Mouse (Mus musculus) liver, adult 2 months (tissue): ENCODE measurements at regions not wholly inside any gene's neighbourhood (a gene's known extent, or its start where the extent isn't known, plus 50 kb on each side); places are given as distances from the start of the nearest gene placed in this dataset.
"Not testable (repeated sequence)": the region's sequence is repeated elsewhere in the genome, so short reads cannot be mapped to it uniquely, and the experiment has no call there.

ENCODE experiments used
- DNase-seq: peaks from one replicate; pipeline ENCODE4 v3.0.0-alpha.2; 2011; ENCODE audit warnings: low read depth, low spot score; ENCODE audit errors: extremely low read depth
- H3K27ac ChIP-seq: fragments of 200-500 bp; replicated peaks from 2 replicates; pipeline ENCODE4 v1.5.1; 2012; ENCODE audit warnings: low read depth, mild to moderate bottlenecking, control low read depth, inconsistent platforms, low read length; ENCODE audit not compliant: insufficient read depth
- H3K27me3 ChIP-seq: fragments of 200-500 bp; 2 replicates; pipeline ENCODE4 v1.6.1; 2012; ENCODE audit warnings: mild to moderate bottlenecking, moderate library complexity, low read length, inconsistent platforms; ENCODE audit not compliant: control insufficient read depth, insufficient read depth
- H3K36me3 ChIP-seq: fragments of 200-500 bp; 2 replicates; pipeline ENCODE4 v1.6.1; 2012; ENCODE audit warnings: low read length, inconsistent platforms; ENCODE audit not compliant: control insufficient read depth, insufficient read depth
- H3K4me1 ChIP-seq: fragments of 200-500 bp; 2 replicates; pipeline ENCODE4 v1.6.1; 2011; ENCODE audit warnings: low read length; ENCODE audit not compliant: control insufficient read depth, insufficient read depth
- H3K4me3 ChIP-seq: fragments of 200-500 bp; 2 replicates; pipeline ENCODE4 v1.5.1; 2011; ENCODE audit warnings: low read depth, mild to moderate bottlenecking, control low read depth, low read length, moderate library complexity; ENCODE audit not compliant: insufficient read depth
- H3K79me2 ChIP-seq: fragments of 200-500 bp; 2 replicates; pipeline ENCODE4 v1.6.1; 2012; ENCODE audit warnings: inconsistent platforms, mild to moderate bottlenecking, low read length, moderate library complexity; ENCODE audit not compliant: control insufficient read depth, insufficient read depth
- H3K9ac ChIP-seq: fragments of 200-500 bp; 2 replicates; pipeline ENCODE4 v1.6.1; 2012; ENCODE audit warnings: low read depth, mild to moderate bottlenecking, control low read depth, inconsistent platforms, low read length
- CTCF ChIP-seq: fragments of 200-500 bp; IDR thresholded peaks from 2 replicates; pipeline ENCODE4 v1.5.1; 2011; ENCODE audit warnings: low read depth, low read length, control low read depth
- POLR2A ChIP-seq: fragments of 200-500 bp; IDR thresholded peaks from 2 replicates; pipeline ENCODE4 v1.6.1; 2011; ENCODE audit warnings: low read length, control low read depth; ENCODE audit not compliant: insufficient read depth; ENCODE audit errors: extremely low read depth
- WGBS: fragments of 180-500 bp; shearing (Covaris S2); methylation state at CpG from one replicate; pipeline ENCODE4 v1.1.7; 2018; 5-methylcytosine and 5-hydroxymethylcytosine counted together

DNA sequence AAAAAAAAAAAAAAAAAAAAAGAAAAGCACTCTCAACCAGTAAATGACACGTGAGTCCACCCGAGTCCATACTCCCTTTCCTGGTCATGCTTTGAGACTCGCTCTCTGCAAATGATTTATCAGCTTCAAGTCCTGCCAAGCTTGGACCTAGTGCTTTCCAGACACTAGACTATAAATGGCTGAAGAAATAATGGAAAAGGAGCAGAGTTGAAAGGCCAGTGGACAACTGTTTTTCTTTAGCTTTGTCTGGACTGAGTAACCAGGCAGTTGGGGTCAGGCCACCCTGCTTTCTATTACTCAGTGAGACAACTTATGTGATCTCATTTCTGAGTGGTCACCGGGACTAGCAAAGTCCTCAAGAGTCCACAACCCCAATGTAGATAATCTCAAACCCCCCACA is 112.9 kb downstream of the Kcns3 start:
- no peak for DNase-seq
- H3K9ac ChIP-seq: no peak overlapping the region
- TF ChIP-seq POLR2A (no peak), CTCF (no peak)
- no peaks in the 10 kb centered on the region for H3K27me3 ChIP-seq
- no peaks in the 10 kb centered on the region for H3K4me1 ChIP-seq
- 89% methylated on average over 4 of the region's 4 CpGs for WGBS
- no peak overlapping the region for H3K27ac ChIP-seq
- H3K4me3 ChIP-seq: no peak overlapping the region
- H3K36me3 ChIP-seq: no peaks in the 10 kb centered on the region
- H3K79me2 ChIP-seq: no peaks in the 10 kb centered on the region

DNA sequence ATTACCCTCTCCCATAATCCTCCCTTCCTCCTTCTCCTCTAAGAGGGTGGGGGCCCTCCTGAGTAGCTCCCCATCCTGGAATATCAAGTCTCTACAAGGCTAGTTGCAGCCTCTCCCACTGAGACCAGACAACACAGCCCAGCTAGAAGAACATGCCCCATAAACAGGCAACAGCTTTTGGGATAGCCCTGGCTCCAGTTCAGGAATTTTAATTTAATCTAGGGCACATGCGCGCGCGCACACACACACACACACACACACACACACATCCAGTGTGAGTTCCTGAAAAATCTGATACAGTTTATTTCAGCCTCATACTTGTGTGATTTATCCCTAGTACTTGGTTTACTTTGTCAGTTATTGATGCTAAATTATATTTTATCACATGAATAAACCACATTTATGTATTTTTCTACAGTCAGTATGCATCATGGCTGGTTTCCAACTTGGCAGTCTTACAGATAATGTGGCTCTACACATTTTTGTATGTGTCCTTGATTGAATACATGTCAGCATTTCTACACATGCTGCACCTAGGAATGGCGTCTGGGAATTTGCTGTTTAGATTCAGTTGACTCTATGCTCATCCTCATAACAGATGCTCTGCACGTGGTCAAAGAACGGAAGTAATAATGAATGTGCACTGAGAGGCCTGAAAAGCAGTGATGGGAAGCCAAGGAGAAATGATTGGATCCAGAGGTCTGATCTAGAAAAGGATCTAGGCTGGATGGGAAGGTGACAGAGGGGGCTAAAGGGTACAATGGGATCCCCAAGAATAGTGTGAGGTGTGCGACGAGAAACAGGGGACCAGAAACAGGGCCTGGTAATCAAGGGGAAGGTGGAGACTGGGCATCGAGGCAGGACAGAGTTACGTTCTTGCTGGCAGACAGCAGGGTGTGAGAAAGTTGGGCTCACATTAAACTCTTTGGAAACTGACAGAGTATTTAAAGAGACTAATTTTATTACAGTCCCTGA is 130.0 kb downstream of the Kcns3 start:
- 88% methylated on average over 11 of the region's 11 CpGs for WGBS
- H3K36me3 ChIP-seq: no peaks in the 10 kb centered on the region
- no peak for DNase-seq
- H3K4me1 ChIP-seq: no peaks in the 10 kb centered on the region
- TF ChIP-seq POLR2A (no peak), CTCF (no peak)
- no peak overlapping the region for H3K4me3 ChIP-seq
- H3K27me3 ChIP-seq: no peaks in the 10 kb centered on the region
- H3K79me2 ChIP-seq: no peaks in the 10 kb centered on the region
- no peak overlapping the region for H3K27ac ChIP-seq
- no peak overlapping the region for H3K9ac ChIP-seq

DNA sequence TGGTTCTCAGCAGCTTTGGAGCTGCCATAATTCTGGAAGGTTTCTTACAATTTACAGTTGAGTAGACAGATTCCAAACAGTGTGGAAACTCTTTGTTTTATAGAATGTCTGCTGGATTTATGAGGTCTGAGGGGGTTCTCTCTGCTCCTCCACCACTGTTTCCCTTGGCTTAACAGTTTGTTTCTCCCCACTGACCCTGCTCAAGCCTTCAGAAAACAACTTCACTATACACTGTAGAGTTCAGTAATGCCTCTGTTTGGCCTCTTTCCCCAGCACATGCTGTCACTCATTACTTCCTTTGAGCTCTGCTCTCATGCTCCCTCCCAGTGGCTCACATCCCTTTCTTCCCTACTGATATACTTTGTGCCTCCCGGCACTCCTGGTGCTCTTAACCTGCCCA is 139.7 kb downstream of the Kcns3 start:
- H3K36me3 ChIP-seq: no peaks in the 10 kb centered on the region
- H3K27me3 ChIP-seq: no peaks in the 10 kb centered on the region
- H3K4me1 ChIP-seq: no peaks in the 10 kb centered on the region
- 91% methylated on average over 1 of the region's 1 CpGs for WGBS
- no peaks in the 10 kb centered on the region for H3K79me2 ChIP-seq
- no peak overlapping the region for H3K4me3 ChIP-seq
- no peak overlapping the region for H3K27ac ChIP-seq
- no peak overlapping the region for H3K9ac ChIP-seq
- TF ChIP-seq POLR2A: no peak
- TF ChIP-seq CTCF: no peak
- no peak for DNase-seq

DNA sequence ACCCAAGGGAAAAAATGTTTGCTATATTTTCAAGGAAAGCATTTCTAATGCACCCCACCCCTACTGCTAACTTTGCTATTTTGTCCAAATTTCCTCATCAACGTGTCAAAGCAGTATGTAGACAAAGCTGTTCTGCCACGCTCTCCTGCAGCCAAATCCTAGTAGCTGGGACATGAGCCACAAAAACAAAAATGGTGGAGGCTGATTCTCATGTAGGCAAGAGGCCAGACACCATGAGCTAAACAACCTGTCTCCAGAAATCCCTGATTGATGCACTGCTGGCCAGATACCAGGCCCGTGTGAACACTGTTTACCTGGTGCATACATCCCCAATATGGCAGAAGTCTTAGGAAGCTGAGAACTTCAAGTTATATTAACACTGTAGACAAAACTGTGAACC is 166.6 kb downstream of the Kcns3 start:
- WGBS: 76% methylated on average over 3 of the region's 3 CpGs
- no peak for DNase-seq
- Histone ChIP-seq H3K79me2 (no peaks in the 10 kb centered on the region), H3K27me3 (no peaks in the 10 kb centered on the region), H3K27ac (no peak overlapping the region), H3K4me3 (no peak overlapping the region), H3K9ac (no peak overlapping the region), H3K4me1 (no peaks in the 10 kb centered on the region), H3K36me3 (no peaks in the 10 kb centered on the region)
- no peak for TF ChIP-seq POLR2A
- no peak for TF ChIP-seq CTCF

DNA sequence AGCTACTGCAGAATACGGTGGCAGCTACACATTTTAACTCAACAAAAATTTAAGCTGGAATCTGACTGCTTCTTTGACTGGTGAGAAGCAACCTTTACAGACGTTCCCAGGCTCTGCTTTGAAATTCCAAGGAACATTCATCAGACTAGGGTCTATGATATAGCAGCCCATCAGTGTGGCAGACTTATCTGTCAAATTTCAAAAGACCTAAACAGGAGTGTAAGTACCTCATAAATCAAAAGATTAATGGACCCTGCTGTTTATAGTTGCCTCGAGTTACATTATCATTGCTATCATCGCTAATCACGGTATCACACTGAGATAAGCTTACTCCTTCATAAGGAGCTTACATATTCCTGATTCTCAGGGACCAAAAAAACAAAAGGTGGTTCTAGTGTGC is 201.7 kb downstream of the Kcns3 start:
- 66% methylated on average over 5 of the region's 5 CpGs for WGBS
- no peaks in the 10 kb centered on the region for H3K4me1 ChIP-seq
- no peak for TF ChIP-seq POLR2A
- no peak for TF ChIP-seq CTCF
- H3K9ac ChIP-seq: no peak overlapping the region
- H3K27ac ChIP-seq: no peak overlapping the region
- no peak for DNase-seq
- H3K36me3 ChIP-seq: no peaks in the 10 kb centered on the region
- H3K79me2 ChIP-seq: no peaks in the 10 kb centered on the region
- no peak overlapping the region for H3K4me3 ChIP-seq
- H3K27me3 ChIP-seq: 0 out of 2 replicates have a peak, but pooled peaks cover 2% of the 10 kb centered on the region

DNA sequence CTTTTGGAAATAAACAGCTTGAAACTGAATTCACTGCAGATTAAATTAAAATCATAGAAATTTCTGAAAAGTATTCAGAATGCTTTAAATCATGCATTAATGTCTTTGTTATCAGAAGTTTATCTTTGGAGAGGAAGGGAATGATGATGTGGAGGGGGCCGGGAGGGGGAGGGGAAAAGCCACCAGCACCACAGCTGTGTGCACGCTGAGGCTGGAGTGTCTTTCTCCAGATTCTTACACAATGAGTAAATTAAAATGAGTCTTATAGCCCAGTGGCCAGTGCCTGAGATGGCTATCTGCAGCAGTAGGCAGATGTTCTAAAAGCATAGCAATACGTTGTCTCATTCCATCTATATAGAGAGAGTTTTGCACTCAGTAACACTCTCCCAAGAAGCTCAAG is 209.8 kb downstream of the Kcns3 start:
- H3K27me3 ChIP-seq: no peaks in the 10 kb centered on the region
- H3K27ac ChIP-seq: no peak overlapping the region
- H3K4me3 ChIP-seq: no peak overlapping the region
- no peaks in the 10 kb centered on the region for H3K4me1 ChIP-seq
- 72% methylated on average over 3 of the region's 3 CpGs for WGBS
- no peak overlapping the region for H3K9ac ChIP-seq
- no peaks in the 10 kb centered on the region for H3K36me3 ChIP-seq
- DNase-seq: no peak
- no peaks in the 10 kb centered on the region for H3K79me2 ChIP-seq
- TF ChIP-seq CTCF: no peak
- TF ChIP-seq POLR2A: no peak

DNA sequence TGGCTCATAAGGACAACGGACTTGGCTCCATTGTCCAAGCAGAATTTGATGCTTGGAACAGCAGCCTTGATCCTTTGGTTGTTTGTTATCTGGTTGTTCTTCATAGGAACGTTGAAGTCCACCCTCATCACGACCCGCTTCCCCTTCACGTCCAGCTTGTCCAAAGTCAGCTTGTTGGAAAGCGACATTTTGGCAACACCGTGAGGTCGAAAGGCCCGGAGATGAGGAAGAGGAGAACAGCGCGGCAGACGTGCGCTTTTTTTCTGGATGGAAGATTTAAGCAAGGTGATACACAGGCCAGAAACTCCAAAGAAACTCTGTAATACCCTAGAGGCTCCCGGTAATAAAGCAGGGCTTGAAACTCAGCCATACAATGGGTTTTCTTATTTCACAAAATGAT is 250.8 kb downstream of the Kcns3 start:
- not testable (repeated sequence) for H3K4me1 ChIP-seq, H3K79me2 ChIP-seq, H3K27ac ChIP-seq, H3K9ac ChIP-seq, DNase-seq, H3K4me3 ChIP-seq, H3K27me3 ChIP-seq, H3K36me3 ChIP-seq
- 96% methylated on average over 9 of the region's 14 CpGs for WGBS
